Mouse (Mus musculus): Measurements from ENCODE around the gene Fuz. TPM values are rescaled to one million over a fixed set of nuclear protein-coding genes. Genes with fewer than 3 reads are reported as not detected.

Fuz gene
- total RNA-seq (2021), result 10 to 100 TPM; 27.3 to 29.2 TPM

GRCm38 (mm10) chr7:44895593-44896434 lies at the start of gene Fuz:
Gene Fuz, plus strand, starts transcription at chr7:44896079.
- DNase-seq (ENCODE audit: extremely low spot score in 1 of 2, low spot score in 1 of 2), result peak; percentile 76 to 88

- DNase-seq (ENCODE audit: extremely low spot score in 1 of 2, low spot score in 1 of 2), result no peak
These were observed 49.1 kb upstream of the Fuz start for GRCm38 (mm10) chr7:44846804-44847203.

- no peak for DNase-seq (ENCODE audit: extremely low spot score in 1 of 2, low spot score in 1 of 2)
These were observed 48.1 kb upstream of the Fuz start for GRCm38 (mm10) chr7:44847772-44848171.

GRCm38 (mm10) chr7:44848561-44849415 lies 47.1 kb upstream of the Fuz start, which contains the start of the genes Akt1s1 and Tbc1d17:
Gene Akt1s1, plus strand, starts transcription at chr7:44848991.
Gene Tbc1d17, minus strand, starts transcription at chr7:44849079.
- DNase-seq (ENCODE audit: extremely low spot score in 1 of 2, low spot score in 1 of 2), result peak; percentile 97 to 98

GRCm38 (mm10) chr7:44849416-44850111 lies 46.3 kb upstream of the Fuz start:
- DNase-seq (ENCODE audit: extremely low spot score in 1 of 2, low spot score in 1 of 2), result peak; percentile 77 to 91

GRCm38 (mm10) chr7:44850146-44850545 lies 45.7 kb upstream of the Fuz start:
- peak in 1 of 2 experiments; percentile 68 for DNase-seq (ENCODE audit: extremely low spot score in 1 of 2, low spot score in 1 of 2)

- no peak for DNase-seq (ENCODE audit: extremely low spot score in 1 of 2, low spot score in 1 of 2)
These were observed 44.9 kb upstream of the Fuz start for GRCm38 (mm10) chr7:44850789-44851624.

- no peak for DNase-seq (ENCODE audit: extremely low spot score in 1 of 2, low spot score in 1 of 2)
These were observed 44.1 kb upstream of the Fuz start for GRCm38 (mm10) chr7:44851625-44852234.

GRCm38 (mm10) chr7:44852259-44853027 lies 43.4 kb upstream of the Fuz start:
- no peak for DNase-seq (ENCODE audit: extremely low spot score in 1 of 2, low spot score in 1 of 2)

GRCm38 (mm10) chr7:44853065-44853464 lies 42.8 kb upstream of the Fuz start:
- no peak for DNase-seq (ENCODE audit: extremely low spot score in 1 of 2, low spot score in 1 of 2)

- no peak for DNase-seq (ENCODE audit: extremely low spot score in 1 of 2, low spot score in 1 of 2)
These were observed 42.1 kb upstream of the Fuz start for GRCm38 (mm10) chr7:44853596-44854355.

- DNase-seq (ENCODE audit: extremely low spot score in 1 of 2, low spot score in 1 of 2), result peak in 1 of 2 experiments; percentile 58
These were observed 41.4 kb upstream of the Fuz start for GRCm38 (mm10) chr7:44854356-44855031.

GRCm38 (mm10) chr7:44855036-44855435 lies 40.8 kb upstream of the Fuz start:
- no peak for DNase-seq (ENCODE audit: extremely low spot score in 1 of 2, low spot score in 1 of 2)

- no peak for DNase-seq (ENCODE audit: extremely low spot score in 1 of 2, low spot score in 1 of 2)
These were observed 39.5 kb upstream of the Fuz start for GRCm38 (mm10) chr7:44856265-44856916.

- DNase-seq (ENCODE audit: extremely low spot score in 1 of 2, low spot score in 1 of 2), result peak; percentile 77 to 87
These were observed 38.8 kb upstream of the Fuz start, which contains the start of gene Pnkp for GRCm38 (mm10) chr7:44857042-44857552. Gene Pnkp, plus strand, starts transcription at chr7:44857139.

- DNase-seq (ENCODE audit: extremely low spot score in 1 of 2, low spot score in 1 of 2), result no peak
These were observed 38.0 kb upstream of the Fuz start for GRCm38 (mm10) chr7:44857905-44858304.

Measured in layer of hippocampus, postnatal 25 days (tissue).